Mouse (Mus musculus): ENCODE measurements at regions not wholly inside any gene's neighbourhood (a gene's known extent, or its start where the extent isn't known, plus 50 kb on each side); places are given as distances from the start of the nearest gene placed in this dataset.
"Not testable (repeated sequence)": the region's sequence is repeated elsewhere in the genome, so short reads cannot be mapped to it uniquely, and the experiment has no call there.

GRCm38 (mm10) chr8:20556501-20557181, 58.1 kb upstream of the Gm21119 start:
- not testable (repeated sequence) for TF ChIP-seq CTCF (IDR thresholded peaks at IDR 0.05); POLR2A (IDR thresholded peaks at IDR 0.05; ENCODE audit: insufficient read depth, low read depth, low read length); EP300 (IDR thresholded peaks at IDR 0.05; ENCODE audit: insufficient read depth, low read depth, low read length)

Measured in heart, adult 2 months (tissue).